Mouse (Mus musculus) central nervous system, embryonic 14 days (tissue): ENCODE data around the gene Gm17268. TPM values are rescaled to one million over a fixed set of nuclear protein-coding genes. Genes with fewer than 3 reads are reported as not detected.

ENCODE experiments used
- polyA plus RNA-seq: library from polyadenylated mRNA; depleted of rRNA; stranded (reverse); fragments of >200 nt; gene quantifications from 2 replicates; pipeline ENCODE4 v1.2.3, GENCODE M21; 2012; rRNA removed

The Gm17268 gene
- not detected in 2 replicates for polyA plus RNA-seq

DNA sequence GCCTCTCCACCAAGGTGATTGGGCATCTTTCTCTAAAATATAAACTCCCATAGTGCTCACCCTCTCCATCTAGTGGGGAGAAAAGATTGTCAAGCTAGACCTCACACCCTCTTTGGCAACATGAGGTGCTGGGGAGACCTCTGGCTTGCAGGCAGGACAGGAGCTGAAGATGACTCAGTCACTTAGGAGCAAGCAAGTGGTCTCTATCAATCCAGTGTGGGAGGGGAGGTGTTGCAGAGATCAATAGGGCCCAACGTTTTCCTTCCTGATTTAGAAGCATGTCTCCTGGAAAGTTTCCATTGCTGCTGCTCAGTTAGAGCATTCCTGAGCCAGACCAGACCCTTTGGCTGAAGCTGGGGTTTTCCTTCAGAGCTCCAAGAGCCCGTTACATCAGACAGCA is at the start of gene Gm17268:
Gm17268 (minus strand) TSS at position 28 of the 400 bp plus-strand sequence.

DNA sequence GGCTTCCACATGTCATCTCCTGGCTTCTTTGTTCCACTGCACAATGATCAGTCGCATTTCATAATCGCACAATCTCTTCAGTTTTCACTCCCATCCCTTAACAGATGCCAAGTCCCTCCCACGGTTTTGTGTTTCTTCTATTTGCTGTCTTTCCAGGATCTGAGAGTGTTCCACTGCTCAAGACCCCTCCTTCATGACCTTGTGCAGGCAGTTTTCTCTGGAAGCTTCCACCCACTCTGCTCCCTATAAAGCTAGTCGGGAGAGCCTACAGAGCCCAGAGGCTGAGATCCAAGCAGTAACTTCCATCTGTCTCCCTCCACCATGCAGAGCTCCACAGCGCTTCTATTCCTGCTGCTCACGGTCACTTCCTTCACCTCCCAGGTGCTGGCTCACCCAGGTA is 19.3 kb upstream of the Gm17268 start, which contains the start of gene Ccl11:
Ccl11 (plus strand) TSS at position 178 of the 400 bp plus-strand sequence.

GRCm38 (mm10) chr11:82045471-82045870 is 7.1 kb upstream of the Gm17268 start, which contains the start of gene Ccl7:
TSS of gene Ccl7 (plus strand) at chr11:82045712.

GRCm38 (mm10) chr11:82035356-82035755 is 3.0 kb downstream of the Gm17268 start, which contains the start of gene Ccl2:
TSS of gene Ccl2 (plus strand) at chr11:82035571.

Other genes starting within 250 kb of the Gm17268 start
- 0.02 and 0.06 TPM in 2 replicates for gene 5530401A14Rik, start 177.9 kb downstream of the Gm17268 start, polyA plus RNA-seq
- gene Asic2, start 70.1 kb downstream of the Gm17268 start, polyA plus RNA-seq: 12.1 and 12.9 TPM in 2 replicates
- gene Ccl2, start 3.0 kb downstream of the Gm17268 start, polyA plus RNA-seq: 6.3 and 12.7 TPM in 2 replicates
- 1.9 and 2.5 TPM in 2 replicates for gene Ccl7, start 7.2 kb upstream of the Gm17268 start, polyA plus RNA-seq
- 0.54 and 3.5 TPM in 2 replicates for gene Ccl11, start 19.3 kb upstream of the Gm17268 start, polyA plus RNA-seq
- gene Ccl12, start 63.3 kb upstream of the Gm17268 start, polyA plus RNA-seq: 9.7 and 15.1 TPM in 2 replicates
- 0.18 and 0.22 TPM in 2 replicates for gene Ccl8, start 76.6 kb upstream of the Gm17268 start, polyA plus RNA-seq